Mouse (Mus musculus): Measurements from ENCODE around the gene Fcor.

- TF ChIP-seq CTCF (IDR thresholded peaks at IDR 0.05; ENCODE audit: control insufficient read depth, insufficient read depth, insufficient replicate concordance, low read depth, low read length): no peak
- TF ChIP-seq POLR2A (IDR thresholded peaks at IDR 0.05; ENCODE audit: control insufficient read depth, low read depth, low read length): no peak
These were observed 26.4 kb downstream of the Fcor start for GRCm38 (mm10) chr8:3645804-3646203.

Measured in testis, adult 2 months (tissue).